Mouse (Mus musculus) spleen, adult 12 weeks (tissue): ENCODE data around the gene Mafk.

Experiments
- DNase-seq: peaks from one replicate; pipeline ENCODE4 v3.0.0; 2022; ENCODE audit warnings: low spot score

Gene Mafk

GRCm38 (mm10) chr5:139796900-139797299, 5.6 kb downstream of the Mafk start:
- DNase-seq, result no peak

- DNase-seq, result no peak
Measured at GRCm38 (mm10) chr5:139797473-139798167, 6.3 kb downstream of the Mafk start.

- no peak for DNase-seq
Measured at GRCm38 (mm10) chr5:139798168-139798900, 7.0 kb downstream of the Mafk start.

GRCm38 (mm10) chr5:139799041-139799440, 7.7 kb downstream of the Mafk start:
- DNase-seq, result no peak

- no peak for DNase-seq
Measured at GRCm38 (mm10) chr5:139799801-139800590, 8.7 kb downstream of the Mafk start.

- no peak for DNase-seq
Measured at GRCm38 (mm10) chr5:139801231-139801630, 9.9 kb downstream of the Mafk start.

- no peak for DNase-seq
Measured at GRCm38 (mm10) chr5:139801880-139802279, 10.6 kb downstream of the Mafk start.

GRCm38 (mm10) chr5:139803165-139803564, 11.9 kb downstream of the Mafk start:
- no peak for DNase-seq

- peak; percentile 68 for DNase-seq
Measured at GRCm38 (mm10) chr5:139803601-139804102, 12.3 kb downstream of the Mafk start.

- DNase-seq, result peak; percentile 70
Measured at GRCm38 (mm10) chr5:139804107-139804551, 12.8 kb downstream of the Mafk start.

GRCm38 (mm10) chr5:139804573-139805111, 13.3 kb downstream of the Mafk start:
- DNase-seq, result peak; percentile 62

GRCm38 (mm10) chr5:139805924-139806323, 14.6 kb downstream of the Mafk start:
- no peak for DNase-seq

- no peak for DNase-seq
Measured at GRCm38 (mm10) chr5:139809397-139809796, 18.1 kb downstream of the Mafk start.

- DNase-seq, result no peak
Measured at GRCm38 (mm10) chr5:139811677-139812397, 20.5 kb downstream of the Mafk start.

GRCm38 (mm10) chr5:139812398-139813125, 21.2 kb downstream of the Mafk start:
- DNase-seq, result no peak

GRCm38 (mm10) chr5:139813126-139813490, 21.8 kb downstream of the Mafk start:
- DNase-seq, result no peak

- no peak for DNase-seq
Measured at GRCm38 (mm10) chr5:139813963-139814381, 22.7 kb downstream of the Mafk start.

- DNase-seq, result no peak
Measured at GRCm38 (mm10) chr5:139815964-139816363, 24.7 kb downstream of the Mafk start.

- DNase-seq, result no peak
Measured at GRCm38 (mm10) chr5:139816445-139816844, 25.1 kb downstream of the Mafk start.

GRCm38 (mm10) chr5:139817292-139817691, 26.0 kb downstream of the Mafk start:
- no peak for DNase-seq

- DNase-seq, result no peak
Measured at GRCm38 (mm10) chr5:139818056-139818455, 26.7 kb downstream of the Mafk start.
